Comparison of ENCODE assay signal across 1 mouse cellular context in genomic region chr3:100765323-100765722, GRCm38 (mm10).
TF ChIP-seq lines count a peak whose summit lies in the region.

No protein-coding gene starts in this region.

TF ChIP-seq in CH12.LX, 34 proteins besides CTCF, POLR2A, EP300 and RAD21 (continued from another document):
- TF ChIP-seq NELFE (IDR thresholded peaks at IDR 0.05; ENCODE audit: low read depth, low read length) (no peak), TCF12 (IDR thresholded peaks at IDR 0.05; ENCODE audit: low read depth, low read length) (peak; percentile 21; the same call in 1 of the 2 replicates), KAT2A (IDR thresholded peaks at IDR 0.05; ENCODE audit: insufficient replicate concordance, low read length) (no peak), GABPA (IDR thresholded peaks at IDR 0.05; ENCODE audit: insufficient replicate concordance, low read depth, low read length) (no peak), POLR2AphosphoS2 (IDR thresholded peaks at IDR 0.05; ENCODE audit: low read depth, low read length) (no peak), ZKSCAN1 (IDR thresholded peaks at IDR 0.05; ENCODE audit: borderline replicate concordance, low read depth, low read length) (no peak), SMC3 (IDR thresholded peaks at IDR 0.05; ENCODE audit: low read depth, low read length) (peak; percentile 10; the same call in 1 of the 2 replicates), PAX5 (IDR thresholded peaks at IDR 0.05; ENCODE audit: low read length) (no peak), NRF1 (IDR thresholded peaks at IDR 0.05; ENCODE audit: low read depth, low read length) (no peak), USF1 (IDR thresholded peaks at IDR 0.05; ENCODE audit: low read depth, low read length) (no peak), IRF4 (IDR thresholded peaks at IDR 0.05; ENCODE audit: low read depth, low read length) (peak; percentile 95), ETS1 (conservative IDR thresholded peaks at IDR 0.05; ENCODE audit: low read depth, low read length) (no peak), HCFC1 (IDR thresholded peaks at IDR 0.05; ENCODE audit: low read depth, low read length) (no peak), MEF2A (IDR thresholded peaks at IDR 0.05; ENCODE audit: borderline replicate concordance, low read depth, low read length) (no peak), CHD1 (IDR thresholded peaks at IDR 0.05; ENCODE audit: low read depth, low read length) (no peak), ZMIZ1 (IDR thresholded peaks at IDR 0.05; ENCODE audit: low read depth, low read length) (no peak), MAFK (IDR thresholded peaks at IDR 0.05; ENCODE audit: insufficient replicate concordance, low read length) (no peak), JUN (IDR thresholded peaks at IDR 0.05; ENCODE audit: insufficient read depth, low read depth, low read length) (peak; percentile 4; the same call in 1 of the 2 replicates)
TF ChIP-seq in CH12.LX: peak in this region for 6.
